Mouse (Mus musculus): ENCODE measurements around the gene Jam3. TPM values are rescaled to one million over a fixed set of nuclear protein-coding genes. Genes with fewer than 3 reads are reported as not detected.

Gene Jam3
- total and polyA plus RNA-seq, 3 experiments: 0.43 TPM; not detected in 2

DNA sequence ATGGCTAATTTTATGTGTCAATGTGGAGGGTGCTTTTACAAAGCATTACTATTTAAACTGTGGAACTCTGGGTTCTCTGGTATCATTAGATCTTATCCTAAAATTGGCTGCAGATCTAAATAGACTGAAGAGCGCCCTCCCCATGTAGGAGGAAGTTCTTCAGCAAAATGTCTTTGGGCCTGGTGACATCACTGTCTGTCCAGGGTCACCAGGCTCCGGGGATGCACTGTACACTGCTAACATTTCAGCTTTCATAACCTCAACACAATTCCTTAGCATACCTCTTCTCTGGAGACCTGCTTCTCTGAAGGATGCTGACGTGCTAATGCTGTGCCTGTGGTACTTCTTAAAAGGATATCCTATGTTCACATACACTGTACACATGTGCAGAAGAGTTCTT, 43.5 kb downstream of the Jam3 start:
- no peaks in the 10 kb centered on the region for H3K79me2 ChIP-seq (ENCODE audit: control insufficient read depth, insufficient read depth, low read length, poor library complexity)
- TF ChIP-seq UBTF (IDR thresholded peaks at IDR 0.05; ENCODE audit: borderline replicate concordance, insufficient read depth, low read depth, low read length) (no peak), MAZ (IDR thresholded peaks at IDR 0.05; ENCODE audit: low read depth, low read length) (no peak)

DNA sequence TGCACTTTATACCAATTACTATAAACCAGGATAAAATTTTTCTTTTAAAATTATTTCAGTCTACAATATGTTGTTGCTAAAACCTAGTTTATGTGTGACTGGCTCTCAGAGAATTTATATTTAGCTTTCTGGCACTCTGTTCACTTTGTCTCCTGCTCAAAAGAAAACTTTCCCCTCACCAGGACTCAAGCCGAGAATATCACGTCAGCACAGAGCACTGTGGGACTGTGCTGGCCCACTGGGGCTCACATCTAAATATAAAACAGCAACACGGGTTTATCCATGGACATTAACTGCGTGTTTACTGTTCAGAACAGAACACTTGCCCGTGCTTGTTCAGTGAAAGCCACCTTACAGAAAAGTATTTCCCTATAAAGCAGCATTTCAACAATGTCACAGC, 44.5 kb downstream of the Jam3 start:
- no peaks in the 10 kb centered on the region for H3K79me2 ChIP-seq (ENCODE audit: control insufficient read depth, insufficient read depth, low read length, poor library complexity)
- H3K9me3 ChIP-seq (replicated peaks; ENCODE audit: insufficient read depth, low read length): no peaks in the 10 kb centered on the region
- DNase-seq (ENCODE audit: low read depth, low spot score): no peak
- no peak overlapping the region for H3K9ac ChIP-seq (ENCODE audit: control insufficient read depth, low read depth, low read length, poor library complexity, severe bottlenecking)
- H3K36me3 ChIP-seq (ENCODE audit: control insufficient read depth in 1 of 2, insufficient read depth in 2 of 2, low read length in 2 of 2): peaks cover 0 to 3% of the 10 kb centered on the region in 2 experiments; a peak in 2 of 4 replicates
- H3K4me1 ChIP-seq (ENCODE audit: control insufficient read depth in 1 of 2, insufficient read depth in 2 of 2, low read length in 2 of 2): peaks cover 2 to 6% of the 10 kb centered on the region in 2 experiments; a peak in 3 of 4 replicates
- TF ChIP-seq MYC (IDR thresholded peaks at IDR 0.05; ENCODE audit: low read depth, low read length): no peak
- TF ChIP-seq ELF1 (IDR thresholded peaks at IDR 0.05; ENCODE audit: low read depth, low read length): no peak
- TF ChIP-seq MEF2A (IDR thresholded peaks at IDR 0.05; ENCODE audit: extremely low read depth, insufficient replicate concordance, low read depth, low read length, poor library complexity, severe bottlenecking): no peak
- TF ChIP-seq MAX (IDR thresholded peaks at IDR 0.05; ENCODE audit: low read length): no peak
- no peak for TF ChIP-seq ZKSCAN1 (IDR thresholded peaks at IDR 0.05; ENCODE audit: low read depth, low read length)
- H3K4me3 ChIP-seq (ENCODE audit: control insufficient read depth in 1 of 2, insufficient read depth in 1 of 2, low read depth in 2 of 2, low read length in 2 of 2): no peak overlapping the region
- no peak overlapping the region for H3K27ac ChIP-seq (ENCODE audit: control insufficient read depth, low read depth, low read length)
- no peaks in the 10 kb centered on the region for H3K27me3 ChIP-seq (ENCODE audit: control insufficient read depth in 1 of 2, insufficient read depth in 2 of 2, low read length in 2 of 2)

More for the DNA sequence above, 43.5 kb downstream of the Jam3 start:
- Histone ChIP-seq H3K4me1 (ENCODE audit: control insufficient read depth in 1 of 2, insufficient read depth in 2 of 2, low read length in 2 of 2) (peaks cover 2 to 6% of the 10 kb centered on the region in 2 experiments; a peak in 3 of 4 replicates), H3K36me3 (ENCODE audit: control insufficient read depth in 1 of 2, insufficient read depth in 2 of 2, low read length in 2 of 2) (peaks cover 0 to 3% of the 10 kb centered on the region in 2 experiments; a peak in 2 of 4 replicates), H3K9me3 (replicated peaks; ENCODE audit: insufficient read depth, low read length) (no peaks in the 10 kb centered on the region), H3K27ac (ENCODE audit: control insufficient read depth, low read depth, low read length) (no peak overlapping the region), H3K4me3 (ENCODE audit: control insufficient read depth in 1 of 2, insufficient read depth in 1 of 2, low read depth in 2 of 2, low read length in 2 of 2) (no peak overlapping the region), H3K9ac (ENCODE audit: control insufficient read depth, low read depth, low read length, poor library complexity, severe bottlenecking) (no peak overlapping the region), H3K27me3 (ENCODE audit: control insufficient read depth in 1 of 2, insufficient read depth in 2 of 2, low read length in 2 of 2) (no peaks in the 10 kb centered on the region)
- DNase-seq (ENCODE audit: low read depth, low spot score): no peak

DNA sequence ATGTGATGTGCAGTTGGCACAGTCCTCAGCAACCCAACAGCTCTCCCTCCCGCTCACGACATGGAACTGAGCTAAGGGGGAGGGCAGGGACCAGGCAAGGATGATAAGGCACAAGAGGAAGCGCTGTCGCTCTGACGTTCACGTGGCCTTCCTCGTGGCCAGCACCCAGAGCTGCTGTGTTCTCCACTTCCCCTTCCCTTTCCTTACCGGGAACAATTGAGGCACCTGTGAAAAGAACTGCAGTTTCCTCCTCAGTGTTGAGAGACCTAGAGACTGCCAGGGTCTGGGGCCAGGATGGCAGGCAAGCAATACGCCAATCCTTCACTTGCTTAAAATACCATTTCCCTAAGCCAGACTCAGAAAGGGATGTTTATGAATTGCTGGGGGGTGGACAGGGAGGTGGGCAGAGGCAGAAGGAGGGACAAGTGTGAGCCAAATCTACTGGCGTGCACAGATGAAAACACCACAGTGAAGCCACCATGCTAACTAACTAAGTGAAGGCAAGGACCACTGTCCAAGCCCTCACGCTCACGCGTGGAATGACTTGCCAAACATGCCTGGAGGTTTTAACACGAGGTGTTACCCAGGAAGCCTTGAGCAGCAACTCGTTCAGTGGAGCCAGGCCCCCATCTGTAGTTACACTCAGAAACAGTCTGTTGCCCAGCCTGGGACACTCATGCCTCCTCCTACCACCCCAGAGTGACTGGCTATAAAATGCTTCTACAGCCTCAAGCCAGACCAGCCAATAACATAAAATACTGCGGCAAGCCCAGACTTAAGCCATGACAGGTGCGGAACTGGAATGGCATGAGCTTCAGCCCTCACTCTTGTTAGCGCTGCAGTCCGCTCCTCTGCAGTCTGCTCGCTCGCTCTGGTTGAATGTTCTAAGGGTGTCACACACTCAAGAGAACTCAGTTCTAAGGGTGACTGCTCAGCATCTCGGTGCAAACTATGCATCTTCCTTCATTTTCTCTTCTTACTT, 45.4 kb downstream of the Jam3 start:
- peak; percentile 87 for DNase-seq (ENCODE audit: low read depth, low spot score)
- Histone ChIP-seq H3K27ac (ENCODE audit: control insufficient read depth, low read depth, low read length) (peak overlapping the region; percentile 11; the same call in 1 of the 2 replicates), H3K9ac (ENCODE audit: control insufficient read depth, low read depth, low read length, poor library complexity, severe bottlenecking) (0 out of 2 replicates have a peak overlapping the region, but pooled peaks have one; percentile 12)
- no peak for TF ChIP-seq RCOR1 (IDR thresholded peaks at IDR 0.05; ENCODE audit: low read depth, low read length)
- no peak; the same call in 1 of the 2 replicates for TF ChIP-seq ELF1 (IDR thresholded peaks at IDR 0.05; ENCODE audit: low read depth, low read length)
- TF ChIP-seq USF1 (IDR thresholded peaks at IDR 0.05; ENCODE audit: low read depth, low read length): peak; percentile 89
- no peak for TF ChIP-seq JUND (IDR thresholded peaks at IDR 0.05; ENCODE audit: low read depth, low read length)
- TF ChIP-seq MYB (IDR thresholded peaks at IDR 0.05; ENCODE audit: low read depth, low read length): no peak
- TF ChIP-seq NELFE (IDR thresholded peaks at IDR 0.05; ENCODE audit: low read depth, low read length): no peak
- no peak for TF ChIP-seq MEF2A (IDR thresholded peaks at IDR 0.05; ENCODE audit: extremely low read depth, insufficient replicate concordance, low read depth, low read length, poor library complexity, severe bottlenecking)
- no peak for TF ChIP-seq MAZ (IDR thresholded peaks at IDR 0.05; ENCODE audit: low read depth, low read length)
- TF ChIP-seq USF2 (IDR thresholded peaks at IDR 0.05; ENCODE audit: borderline replicate concordance in 1 of 2, insufficient read depth in 1 of 2, low read depth in 1 of 2, low read length in 2 of 2): peak in 1 of 2 experiments; percentile 43; a peak in 1 of 4 replicates
- TF ChIP-seq CHD2 (IDR thresholded peaks at IDR 0.05; ENCODE audit: low read length): no peak
- TF ChIP-seq TBP (IDR thresholded peaks at IDR 0.05; ENCODE audit: low read depth, low read length): peak; percentile 51; the same call in 1 of the 2 replicates
- peak; percentile 98 for TF ChIP-seq MAX (IDR thresholded peaks at IDR 0.05; ENCODE audit: low read length)
- peak; percentile 61 for TF ChIP-seq GATA1 (IDR thresholded peaks at IDR 0.05; ENCODE audit: low read depth, low read length)
- TF ChIP-seq ZC3H11A (IDR thresholded peaks at IDR 0.05; ENCODE audit: low read depth, low read length): no peak
- peak; percentile 88 for TF ChIP-seq MXI1 (IDR thresholded peaks at IDR 0.05; ENCODE audit: low read depth, low read length)
- peak; percentile 98 for TF ChIP-seq MYC (IDR thresholded peaks at IDR 0.05; ENCODE audit: low read depth, low read length)
- TF ChIP-seq TAL1 (IDR thresholded peaks at IDR 0.05; ENCODE audit: low read length): no peak
- 0 out of 2 replicates have a peak, but pooled peaks have one; percentile 38 for TF ChIP-seq HCFC1 (IDR thresholded peaks at IDR 0.05; ENCODE audit: low read depth, low read length)
- peak; percentile 63; the same call in 1 of the 2 replicates for TF ChIP-seq BHLHE40 (IDR thresholded peaks at IDR 0.05; ENCODE audit: borderline replicate concordance, low read depth, low read length)

More for the DNA sequence above, 45.4 kb downstream of the Jam3 start:
- Histone ChIP-seq H3K36me3 (ENCODE audit: control insufficient read depth in 1 of 2, insufficient read depth in 2 of 2, low read length in 2 of 2) (peaks cover 0 to 3% of the 10 kb centered on the region in 2 experiments; a peak in 2 of 4 replicates), H3K9me3 (replicated peaks; ENCODE audit: insufficient read depth, low read length) (no peaks in the 10 kb centered on the region), H3K4me1 (ENCODE audit: control insufficient read depth in 1 of 2, insufficient read depth in 2 of 2, low read length in 2 of 2) (peaks cover 2 to 6% of the 10 kb centered on the region in 2 experiments; a peak in 3 of 4 replicates), H3K4me3 (ENCODE audit: control insufficient read depth in 1 of 2, insufficient read depth in 1 of 2, low read depth in 2 of 2, low read length in 2 of 2) (no peak overlapping the region), H3K27me3 (ENCODE audit: control insufficient read depth in 1 of 2, insufficient read depth in 2 of 2, low read length in 2 of 2) (no peaks in the 10 kb centered on the region), H3K79me2 (ENCODE audit: control insufficient read depth, insufficient read depth, low read length, poor library complexity) (no peaks in the 10 kb centered on the region)
